Mouse (Mus musculus) heart, adult 2 months (tissue): ENCODE measurements around the gene Olfr283.

Experiments
- CTCF ChIP-seq: fragments of 200-600 bp; IDR thresholded peaks from 2 replicates; pipeline ENCODE4 v1.8.1; 2022; ENCODE audit warnings: antibody characterized with exemption, mild to moderate bottlenecking, moderate library complexity
- EP300 ChIP-seq: fragments of 200-500 bp; IDR thresholded peaks from 2 replicates; pipeline ENCODE4 v1.6.1; 2011; ENCODE audit warnings: low read depth, low read length, control low read depth; ENCODE audit not compliant: insufficient read depth
- POLR2A ChIP-seq: fragments of 200-500 bp; IDR thresholded peaks from 2 replicates; pipeline ENCODE4 v1.6.1; 2011; ENCODE audit warnings: mild to moderate bottlenecking, low read depth, low read length, control low read depth; ENCODE audit not compliant: insufficient read depth

DNA sequence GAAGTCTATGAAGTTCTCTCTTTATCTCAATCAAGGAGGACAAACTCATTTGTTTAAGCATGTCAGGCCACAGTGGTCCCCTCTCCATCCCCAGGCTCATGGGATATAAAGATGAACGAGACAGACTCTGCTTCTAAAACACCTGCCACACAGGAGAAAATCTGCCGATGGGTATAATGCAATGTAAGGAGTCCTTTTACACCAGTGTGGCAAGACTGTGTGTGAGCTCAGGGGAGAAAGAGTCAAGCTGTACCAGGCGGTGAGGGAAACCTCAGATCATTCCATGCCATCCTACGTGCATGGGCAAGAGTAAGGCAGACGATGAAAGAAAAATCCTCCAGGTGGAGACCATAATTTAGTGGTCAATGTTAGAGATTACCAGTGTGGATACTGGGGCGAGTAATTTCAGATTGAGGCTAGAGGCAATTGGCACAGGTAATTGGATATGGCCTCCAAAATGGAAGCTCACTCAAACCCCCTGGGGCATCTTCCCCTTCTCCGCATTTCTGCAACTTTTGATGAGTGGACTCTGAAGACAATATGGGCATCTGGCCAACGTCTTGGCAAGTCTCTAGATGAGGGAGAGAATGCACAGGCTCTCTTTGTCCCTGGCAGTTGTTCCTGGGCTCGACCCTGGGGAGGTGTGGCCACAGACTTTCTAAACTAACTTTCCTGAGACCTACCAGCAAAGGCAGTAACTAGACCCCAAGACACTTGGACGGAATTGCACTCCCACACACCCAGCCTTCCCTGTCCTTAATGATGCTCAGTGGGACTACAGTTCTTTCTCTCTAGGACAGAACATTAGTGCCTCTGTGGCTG, 10.5 kb upstream of the Olfr283 start:
- TF ChIP-seq POLR2A (no peak), CTCF (no peak), EP300 (no peak)
